Mouse (Mus musculus): ENCODE data around the gene Ulk4. TPM values are rescaled to one million over a fixed set of nuclear protein-coding genes. Genes with fewer than 3 reads are reported as not detected.
"Not testable (repeated sequence)": the region's sequence is repeated elsewhere in the genome, so short reads cannot be mapped to it uniquely, and the experiment has no call there.

The Ulk4 gene
- total RNA-seq, 1 experiment from 2014 or later, result 4.0 TPM

- ATAC-seq (ENCODE audit: extremely low read depth, insufficient number of reproducible peaks, low FRiP score, poor library complexity, severe bottlenecking), result not testable (repeated sequence)
Measured at GRCm38 (mm10) chr9:121045657-121046056, 231.3 kb downstream of the Ulk4 start.

GRCm38 (mm10) chr9:121044471-121045206 is 232.4 kb downstream of the Ulk4 start:
- ATAC-seq (ENCODE audit: extremely low read depth, insufficient number of reproducible peaks, low FRiP score, poor library complexity, severe bottlenecking), result no peak

GRCm38 (mm10) chr9:121043021-121043420 is 234.0 kb downstream of the Ulk4 start:
- ATAC-seq (ENCODE audit: extremely low read depth, insufficient number of reproducible peaks, low FRiP score, poor library complexity, severe bottlenecking), result no peak

GRCm38 (mm10) chr9:121038396-121038795 is 238.6 kb downstream of the Ulk4 start:
- ATAC-seq (ENCODE audit: extremely low read depth, insufficient number of reproducible peaks, low FRiP score, poor library complexity, severe bottlenecking), result no peak

- no peak for ATAC-seq (ENCODE audit: extremely low read depth, insufficient number of reproducible peaks, low FRiP score, poor library complexity, severe bottlenecking)
Measured at GRCm38 (mm10) chr9:121037975-121038374, 239.0 kb downstream of the Ulk4 start.

GRCm38 (mm10) chr9:121035296-121035695 is 241.7 kb downstream of the Ulk4 start:
- no peak for ATAC-seq (ENCODE audit: extremely low read depth, insufficient number of reproducible peaks, low FRiP score, poor library complexity, severe bottlenecking)

GRCm38 (mm10) chr9:121033596-121033995 is 243.4 kb downstream of the Ulk4 start:
- ATAC-seq (ENCODE audit: extremely low read depth, insufficient number of reproducible peaks, low FRiP score, poor library complexity, severe bottlenecking), result no peak

GRCm38 (mm10) chr9:121032322-121032964 is 244.6 kb downstream of the Ulk4 start:
- no peak for ATAC-seq (ENCODE audit: extremely low read depth, insufficient number of reproducible peaks, low FRiP score, poor library complexity, severe bottlenecking)

- no peak for ATAC-seq (ENCODE audit: extremely low read depth, insufficient number of reproducible peaks, low FRiP score, poor library complexity, severe bottlenecking)
Measured at GRCm38 (mm10) chr9:121030949-121031348, 246.0 kb downstream of the Ulk4 start.

- no peak for ATAC-seq (ENCODE audit: extremely low read depth, insufficient number of reproducible peaks, low FRiP score, poor library complexity, severe bottlenecking)
Measured at GRCm38 (mm10) chr9:121029786-121030185, 247.2 kb downstream of the Ulk4 start.

GRCm38 (mm10) chr9:121023526-121024264 is 253.3 kb downstream of the Ulk4 start:
- no peak for ATAC-seq (ENCODE audit: extremely low read depth, insufficient number of reproducible peaks, low FRiP score, poor library complexity, severe bottlenecking)

GRCm38 (mm10) chr9:121020360-121020759 is 256.6 kb downstream of the Ulk4 start:
- no peak for ATAC-seq (ENCODE audit: extremely low read depth, insufficient number of reproducible peaks, low FRiP score, poor library complexity, severe bottlenecking)

GRCm38 (mm10) chr9:121019932-121020331 is 257.1 kb downstream of the Ulk4 start:
- ATAC-seq (ENCODE audit: extremely low read depth, insufficient number of reproducible peaks, low FRiP score, poor library complexity, severe bottlenecking), result no peak

GRCm38 (mm10) chr9:121018524-121019315 is 258.3 kb downstream of the Ulk4 start:
- no peak for ATAC-seq (ENCODE audit: extremely low read depth, insufficient number of reproducible peaks, low FRiP score, poor library complexity, severe bottlenecking)

GRCm38 (mm10) chr9:121015810-121016502 is 261.0 kb downstream of the Ulk4 start:
- no peak for ATAC-seq (ENCODE audit: extremely low read depth, insufficient number of reproducible peaks, low FRiP score, poor library complexity, severe bottlenecking)

GRCm38 (mm10) chr9:121011540-121011939 is 265.5 kb downstream of the Ulk4 start:
- ATAC-seq (ENCODE audit: extremely low read depth, insufficient number of reproducible peaks, low FRiP score, poor library complexity, severe bottlenecking), result no peak

- ATAC-seq (ENCODE audit: extremely low read depth, insufficient number of reproducible peaks, low FRiP score, poor library complexity, severe bottlenecking), result no peak
Measured at GRCm38 (mm10) chr9:121010544-121010943, 266.5 kb downstream of the Ulk4 start.

GRCm38 (mm10) chr9:121005961-121006360 is 271.0 kb downstream of the Ulk4 start:
- no peak for ATAC-seq (ENCODE audit: extremely low read depth, insufficient number of reproducible peaks, low FRiP score, poor library complexity, severe bottlenecking)
